Mouse (Mus musculus) heart, postnatal 0 days (tissue): Measurements from ENCODE around the gene Siglec1. TPM values are rescaled to one million over a fixed set of nuclear protein-coding genes. Genes with fewer than 3 reads are reported as not detected.
"Not testable (repeated sequence)": the region's sequence is repeated elsewhere in the genome, so short reads cannot be mapped to it uniquely, and the experiment has no call there.

Source experiments
- ATAC-seq: fragments of 200-750 bp; cut with Nextera tagmentation; 2 replicates; pipeline ENCODE4 v1.8.0; 2017; ENCODE audit warnings: low read depth, moderate number of reproducible peaks, moderate library complexity; ENCODE audit not compliant: insufficient read depth
- DNase-seq: peaks from one replicate; pipeline ENCODE4 v3.0.0-alpha.2; 2016; ENCODE audit warnings: low spot score
- H3K27ac ChIP-seq: fragments of 300-500 bp; sonication (generic); 2 replicates; pipeline ENCODE4 v1.5.1; 2014; ENCODE audit warnings: low read depth, mild to moderate bottlenecking
- H3K27me3 ChIP-seq: fragments of 300-500 bp; sonication (generic); 2 replicates; pipeline ENCODE4 v1.6.1; 2014; ENCODE audit warnings: low read length, mixed read lengths; ENCODE audit not compliant: control insufficient read depth, insufficient read depth
- H3K36me3 ChIP-seq: fragments of 300-500 bp; sonication (generic); replicated peaks from 2 replicates; pipeline ENCODE4 v1.6.1; 2014; ENCODE audit warnings: low read length, mixed read lengths; ENCODE audit not compliant: control insufficient read depth, insufficient read depth
- H3K4me1 ChIP-seq: fragments of 300-500 bp; sonication (generic); 2 replicates; pipeline ENCODE4 v1.6.1; 2014; ENCODE audit warnings: antibody characterized with exemption; ENCODE audit not compliant: control insufficient read depth, insufficient read depth
- H3K4me2 ChIP-seq: fragments of 300-500 bp; sonication (generic); 2 replicates; pipeline ENCODE4 v1.6.1; 2014; ENCODE audit warnings: low read depth, mild to moderate bottlenecking, low read length, moderate library complexity
- H3K4me3 ChIP-seq: fragments of 300-500 bp; sonication (generic); 2 replicates; pipeline ENCODE4 v1.5.1; 2014; ENCODE audit warnings: low read depth, low read length
- H3K9ac ChIP-seq: fragments of 300-500 bp; sonication (generic); replicated peaks from 2 replicates; pipeline ENCODE4 v1.6.1; 2014; ENCODE audit warnings: low read depth, low read length, mixed read lengths
- H3K9me3 ChIP-seq: fragments of 300-500 bp; sonication (generic); replicated peaks from 2 replicates; pipeline ENCODE4 v1.6.1; 2016; ENCODE audit warnings: low read length; ENCODE audit not compliant: control insufficient read depth
- CTCF ChIP-seq: IDR thresholded peaks from 2 replicates; pipeline ENCODE4 v1.5.1; 2016; ENCODE audit warnings: antibody characterized with exemption, control low read depth, low read depth
- EP300 ChIP-seq: IDR thresholded peaks from 2 replicates; pipeline ENCODE4 v1.6.1; 2016; ENCODE audit warnings: antibody characterized with exemption, low read depth
- WGBS: fragments of 180-500 bp; shearing (Covaris S2); extraction: QIAGEN DNeasy Blood & Tissue Kit; methylation state at CpG from one replicate; pipeline ENCODE4 v1.1.7; 2014; 5-methylcytosine and 5-hydroxymethylcytosine counted together
- polyA plus RNA-seq: library from polyadenylated mRNA; unstranded; fragments of >200 nt; fragmentation: Nextera tagmentation; extraction: Ambion mirVana; gene quantifications from 2 replicates; pipeline ENCODE4 v1.2.1, GENCODE M21; 2015
- total RNA-seq: library from RNA; depleted of rRNA; stranded (reverse); fragments of >200 nt; gene quantifications from 2 replicates; pipeline ENCODE4 v1.2.3, GENCODE M21; 2014; ENCODE audit warnings: low replicate concordance

Siglec1 gene
- total and polyA plus RNA-seq, 2 experiments from 2014 or later = 0.20 to 3.4 TPM

DNA sequence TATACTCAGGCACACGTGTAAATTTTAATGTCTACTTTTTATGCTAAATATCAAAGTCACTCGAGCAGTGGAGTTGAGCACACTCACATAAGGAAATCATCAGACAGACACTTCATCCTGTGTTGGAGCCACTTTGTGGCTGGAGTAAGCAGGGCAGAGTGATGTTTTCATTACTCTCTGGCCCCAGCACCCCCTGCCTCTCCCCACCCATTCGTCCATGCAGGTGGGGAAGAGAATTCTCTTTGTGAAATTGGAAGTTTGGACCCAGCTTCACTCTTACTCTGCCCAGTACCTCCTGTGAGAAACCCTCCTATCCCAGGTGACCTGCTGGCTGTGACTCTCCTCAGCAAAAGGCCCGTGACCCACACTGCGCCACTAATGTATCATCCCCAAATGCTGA lies 47.9 kb downstream of the Siglec1 start:
- no peak overlapping the region for H3K9ac ChIP-seq
- H3K27me3 ChIP-seq = peaks cover 53% of the 10 kb centered on the region
- peaks cover 9% of the 10 kb centered on the region for H3K4me1 ChIP-seq
- DNase-seq (no peak), ATAC-seq (no peak)
- TF ChIP-seq CTCF = no peak
- TF ChIP-seq EP300 = no peak
- H3K9me3 ChIP-seq = peaks cover 4% of the 10 kb centered on the region
- WGBS = 85% methylated on average over 5 of the region's 5 CpGs
- no peak overlapping the region for H3K4me2 ChIP-seq
- no peaks in the 10 kb centered on the region for H3K36me3 ChIP-seq
- H3K4me3 ChIP-seq = no peak overlapping the region
- no peak overlapping the region for H3K27ac ChIP-seq

DNA sequence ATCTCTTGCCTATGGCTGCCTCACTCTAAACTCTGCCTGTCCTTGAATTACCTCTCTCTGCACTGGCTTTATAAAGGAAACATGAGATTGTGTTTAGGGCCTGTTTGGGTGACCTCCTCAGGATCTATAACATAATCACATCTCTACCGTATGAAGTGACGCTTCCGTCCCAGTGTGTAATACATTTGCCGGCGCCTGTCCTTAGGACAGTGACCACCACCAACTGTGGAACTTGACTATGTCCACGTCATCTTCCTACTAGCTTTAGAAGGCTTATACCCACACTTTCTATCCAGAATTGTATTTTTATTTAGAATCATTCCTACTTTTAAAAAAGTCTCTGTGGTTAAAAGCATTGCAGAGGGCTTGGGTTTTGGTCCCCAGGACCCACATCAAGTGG lies 48.4 kb downstream of the Siglec1 start:
- H3K4me3 ChIP-seq = no peak overlapping the region
- no peak overlapping the region for H3K9ac ChIP-seq
- peaks cover 9% of the 10 kb centered on the region for H3K9me3 ChIP-seq
- H3K27me3 ChIP-seq = peaks cover 52% of the 10 kb centered on the region
- H3K36me3 ChIP-seq = no peaks in the 10 kb centered on the region
- DNase-seq (no peak), ATAC-seq (no peak)
- 92% methylated on average over 6 of the region's 6 CpGs for WGBS
- H3K27ac ChIP-seq = no peak overlapping the region
- TF ChIP-seq EP300 (no peak), CTCF (no peak)
- H3K4me1 ChIP-seq = peaks cover 9% of the 10 kb centered on the region
- no peak overlapping the region for H3K4me2 ChIP-seq

DNA sequence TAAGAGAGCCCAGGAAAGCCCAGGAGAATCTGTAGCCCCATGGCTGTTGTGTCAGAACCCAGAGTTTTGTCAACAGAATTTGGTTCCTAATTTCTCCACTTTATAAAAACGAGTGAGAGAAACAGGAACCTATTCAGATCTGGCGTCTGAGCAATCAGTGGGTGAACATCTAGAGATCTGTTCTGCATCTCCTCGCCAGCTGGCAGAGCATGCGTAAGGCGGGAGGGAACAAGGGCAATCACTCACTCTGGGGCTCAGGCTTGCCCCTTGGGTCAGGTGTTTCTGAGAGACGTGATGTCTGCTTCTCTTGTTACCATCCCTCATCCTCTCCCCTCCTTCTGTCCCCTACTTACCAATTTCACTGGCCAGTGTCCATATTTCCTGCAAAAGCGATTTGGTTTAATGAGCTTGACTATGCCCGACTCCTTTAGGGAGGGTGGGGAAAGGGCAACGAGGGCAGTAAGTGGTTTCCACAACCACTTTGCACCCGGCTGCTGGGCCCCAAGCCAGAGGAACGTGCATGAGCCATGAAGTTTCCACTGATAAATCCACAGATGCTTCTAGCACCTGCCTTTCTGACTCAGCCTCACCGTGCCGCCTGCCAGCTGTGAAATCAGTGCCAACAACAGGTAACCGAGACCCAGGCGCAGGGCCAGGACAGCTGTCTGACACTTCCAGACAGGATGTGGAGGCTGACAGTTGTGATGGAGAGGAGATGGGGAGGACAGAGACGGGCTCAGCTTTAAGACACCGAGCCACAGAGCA lies 49.2 kb downstream of the Siglec1 start:
- Histone ChIP-seq H3K27me3 (peaks cover 44% of the 10 kb centered on the region), H3K36me3 (no peaks in the 10 kb centered on the region), H3K9me3 (peaks cover 9% of the 10 kb centered on the region), H3K4me1 (peaks cover 9% of the 10 kb centered on the region), H3K27ac (no peak overlapping the region), H3K9ac (no peak overlapping the region), H3K4me2 (no peak overlapping the region), H3K4me3 (no peak overlapping the region)
- 21% methylated on average over 17 of the region's 17 CpGs for WGBS
- DNase-seq = peak; percentile 84
- ATAC-seq = peak; percentile 75
- TF ChIP-seq EP300 (no peak; the same call in 1 of the 2 replicates), CTCF (no peak)

DNA sequence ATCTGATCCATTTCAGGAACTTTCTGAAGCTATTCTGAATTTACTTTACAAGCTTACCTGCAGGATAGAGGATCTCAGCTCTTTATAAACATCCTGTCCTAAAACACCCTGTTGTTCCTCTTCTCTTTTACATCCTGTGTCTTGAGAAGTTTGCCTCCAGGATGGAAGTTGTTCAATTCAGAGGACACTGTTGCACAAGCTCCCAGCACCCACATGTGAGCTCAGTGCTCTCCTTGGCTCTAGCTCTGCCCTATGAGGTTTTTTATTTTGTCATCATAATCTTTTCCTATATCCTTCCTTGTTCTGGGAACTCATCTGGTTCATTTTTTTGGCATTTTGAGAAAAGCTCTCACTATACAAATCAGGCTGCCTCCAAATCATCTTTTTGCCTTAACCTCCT lies 49.8 kb downstream of the Siglec1 start:
- DNase-seq (no peak), ATAC-seq (no peak)
- Histone ChIP-seq H3K9me3 (peaks cover 9% of the 10 kb centered on the region), H3K4me3 (no peak overlapping the region), H3K4me2 (no peak overlapping the region), H3K4me1 (peaks cover 8% of the 10 kb centered on the region), H3K27ac (no peak overlapping the region), H3K36me3 (no peaks in the 10 kb centered on the region), H3K27me3 (peaks cover 37% of the 10 kb centered on the region), H3K9ac (no peak overlapping the region)
- TF ChIP-seq EP300 (no peak), CTCF (no peak)

DNA sequence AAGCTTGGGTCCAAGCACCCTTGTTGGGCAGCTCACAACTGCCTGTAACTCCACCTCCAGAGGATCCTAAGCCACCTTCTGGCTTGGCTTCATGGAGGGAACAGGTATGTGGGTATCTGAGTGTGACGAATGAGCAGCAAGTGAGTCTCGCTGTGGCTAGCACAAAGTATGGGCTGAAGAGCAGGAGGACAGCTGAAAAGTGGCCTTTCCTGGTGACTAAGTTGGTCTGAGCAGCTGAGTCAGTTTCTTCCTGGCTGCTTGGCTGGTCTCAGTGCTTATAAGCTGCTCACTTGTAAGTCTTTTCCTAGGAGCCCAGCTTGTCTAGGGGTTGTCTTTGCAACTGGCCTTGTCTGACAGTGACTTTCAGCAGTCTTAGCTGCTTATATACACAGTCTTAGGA lies 50.2 kb downstream of the Siglec1 start:
- H3K4me2 ChIP-seq = no peak overlapping the region
- no peak overlapping the region for H3K9ac ChIP-seq
- peaks cover 4% of the 10 kb centered on the region for H3K4me1 ChIP-seq
- DNase-seq = no peak
- no peak overlapping the region for H3K27ac ChIP-seq
- no peaks in the 10 kb centered on the region for H3K36me3 ChIP-seq
- ATAC-seq = no peak
- TF ChIP-seq CTCF = no peak
- no peak for TF ChIP-seq EP300
- no peak overlapping the region for H3K4me3 ChIP-seq
- peaks cover 33% of the 10 kb centered on the region for H3K27me3 ChIP-seq
- H3K9me3 ChIP-seq = peaks cover 9% of the 10 kb centered on the region
- 97% methylated on average over 2 of the region's 2 CpGs for WGBS

DNA sequence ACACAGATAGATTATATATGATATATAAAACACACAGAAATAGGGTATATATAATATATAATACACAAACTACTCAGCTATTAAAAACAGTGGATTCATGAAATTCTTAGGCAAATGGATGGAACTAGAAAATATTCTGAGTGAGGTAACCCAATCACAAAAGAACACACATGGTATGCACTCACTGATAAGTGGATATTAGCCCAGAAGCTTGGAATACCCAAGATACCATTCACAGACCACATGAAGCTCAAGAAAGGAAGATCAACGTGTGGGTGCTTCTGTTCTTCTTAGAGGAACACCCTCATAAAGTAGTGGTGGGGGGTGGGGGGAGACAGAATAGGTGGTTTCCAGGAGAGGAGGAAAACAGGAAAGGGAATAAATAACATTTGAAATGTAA lies 55.2 kb downstream of the Siglec1 start:
- not testable (repeated sequence) for H3K9ac ChIP-seq, H3K4me1 ChIP-seq, H3K27me3 ChIP-seq, H3K27ac ChIP-seq, DNase-seq, H3K4me3 ChIP-seq, H3K4me2 ChIP-seq, ATAC-seq, H3K9me3 ChIP-seq
- WGBS = 18% methylated on average over 1 of the region's 1 CpGs
- peaks cover 12% of the 10 kb centered on the region for H3K36me3 ChIP-seq
